Mouse (Mus musculus) small intestine, adult 10 weeks (tissue): ENCODE results near the gene Emb. TPM values are rescaled to one million over a fixed set of nuclear protein-coding genes. Genes with fewer than 3 reads are reported as not detected.

Experiments used
- polyA plus RNA-seq: library from polyadenylated mRNA; stranded (reverse); fragments of 350-450 nt; fragmentation: Illumina TruSeq; extraction: RNeasy Lipid Tissue Mini Kit (QIAGEN cat#74804); gene quantifications from one replicate; pipeline ENCODE4 v1.2.3, GENCODE M21; 2014; ENCODE audit warnings: low replicate concordance

The Emb gene
- 21.8 TPM for polyA plus RNA-seq

DNA sequence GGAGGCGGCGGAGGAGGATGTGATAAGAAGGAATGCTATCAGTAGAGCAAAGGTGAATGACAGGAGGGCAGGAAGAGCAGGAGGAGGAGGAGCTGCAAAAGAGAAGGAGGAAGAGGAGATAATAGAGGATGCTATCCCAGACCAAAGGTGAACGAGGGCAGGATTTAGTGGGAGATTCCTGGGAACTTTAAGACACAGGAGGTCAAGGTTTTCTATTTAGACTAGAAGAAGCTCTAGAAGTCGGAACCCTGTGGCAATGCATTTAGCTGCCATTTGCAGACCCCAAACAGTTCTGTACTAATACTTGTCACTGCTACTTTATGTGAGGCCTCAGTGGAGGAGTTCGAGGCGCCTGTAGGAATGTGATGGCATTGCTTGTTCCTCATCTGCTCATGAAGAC is at the start of gene Emb:
Gene Emb, plus strand, starts transcription at position 301 of the 400 bp plus-strand sequence.

DNA sequence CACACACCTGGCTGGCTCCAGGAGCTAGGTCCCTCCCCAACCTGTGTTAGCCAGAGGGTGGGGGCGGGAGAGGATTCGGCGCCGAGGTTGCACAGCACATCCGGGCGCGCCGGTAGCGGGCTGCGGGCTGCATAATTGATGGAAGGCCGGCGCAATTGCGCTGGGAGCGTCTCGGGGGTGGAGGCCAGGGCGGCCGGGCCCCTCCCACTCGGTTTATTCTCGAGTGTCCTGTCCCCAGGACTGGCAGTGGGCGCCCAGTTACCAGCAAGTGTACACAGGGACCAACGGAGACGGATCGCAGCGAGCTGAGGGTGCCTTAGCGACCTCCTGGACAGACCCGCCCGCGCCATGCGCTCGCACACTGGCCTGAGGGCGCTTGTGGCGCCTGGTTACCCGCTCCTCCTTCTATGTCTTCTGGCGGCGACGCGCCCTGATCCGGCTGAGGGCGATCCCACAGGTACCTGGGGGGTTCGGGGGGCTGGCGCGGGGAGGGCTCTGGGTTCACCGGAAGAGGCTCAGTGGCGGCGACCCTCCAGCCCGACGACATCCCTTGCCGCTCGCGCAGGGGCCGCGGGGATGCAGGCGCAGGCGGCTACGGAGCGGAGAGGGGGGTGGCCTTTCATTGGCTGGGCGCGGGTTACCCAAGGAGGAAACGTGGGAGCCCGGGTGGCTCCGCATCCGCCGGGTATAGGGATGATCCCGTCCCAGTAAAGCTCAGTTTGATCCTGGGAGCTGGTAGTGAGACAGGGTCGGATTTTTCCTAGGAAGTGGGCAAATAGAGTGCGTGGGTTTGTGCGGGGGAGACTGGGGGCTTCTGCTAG is 12.4 kb downstream of the Emb start, which contains the start of gene Gm17509:
Gene Gm17509, minus strand, starts transcription at position 575 of the 821 bp plus-strand sequence.

Other genes starting within 250 kb of the Emb start
- gene Parp8, start 183.0 kb upstream of the Emb start, polyA plus RNA-seq = 5.0 TPM
- not detected for gene Gm17509, start 12.5 kb downstream of the Emb start, polyA plus RNA-seq